15 mouse cellular contexts compared by ENCODE assay signal in the genomic region with DNA sequence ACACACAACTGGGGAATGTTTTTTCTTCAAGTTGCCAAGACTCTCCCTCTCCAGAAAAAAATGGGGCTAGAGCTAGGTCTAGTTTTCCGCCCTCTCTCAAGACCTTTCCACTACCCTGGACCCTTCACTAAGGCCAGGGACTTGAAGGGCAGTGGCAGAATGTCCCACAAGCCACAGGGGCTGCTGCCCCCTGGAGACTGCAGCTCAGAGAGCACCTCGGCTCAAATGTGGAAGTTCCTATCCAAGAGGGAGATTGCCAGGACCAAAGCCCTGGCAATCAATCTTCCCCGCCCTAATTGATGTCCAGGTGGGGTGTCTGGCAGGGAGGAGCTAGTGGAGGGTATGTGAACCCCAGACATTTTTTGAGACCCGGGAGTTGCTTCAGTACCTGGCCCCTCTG. TPM values are rescaled to one million over a fixed set of nuclear protein-coding genes. Genes with fewer than 3 reads are reported as not detected.
DNase-seq lines count a peak whose midpoint lies in the region; ATAC-seq and TF ChIP-seq lines count a peak whose summit lies in the region.
"Had no signal": no experiment of that assay in that cellular context is flagged by ENCODE, and none has a peak within 500 bp of the region (broad histone marks: within the 10 kb centered on the region; RNA-seq: fewer than 3 reads in every experiment).

No protein-coding gene starts in this region.

- H3K4me2 ChIP-seq in embryonic facial prominence, embryonic 11.5 days (ENCODE audit: low read depth, low read length): no peak overlapping the region
- H3K4me2 ChIP-seq in midbrain, embryonic 13.5 days (replicated peaks): peak overlapping the region; percentile 82

- no peaks in the 10 kb centered on the region for H3K36me3 ChIP-seq in heart, embryonic 10.5 days
- H3K36me3 ChIP-seq in ES-Bruce4 (ENCODE audit: control insufficient read depth, insufficient read depth, low read length, poor library complexity, severe bottlenecking): no peaks in the 10 kb centered on the region
- H3K36me3 ChIP-seq in embryonic facial prominence, embryonic 11.5 days (replicated peaks; ENCODE audit: control insufficient read depth, insufficient read depth, low read depth, low read length): no peaks in the 10 kb centered on the region
- no peaks in the 10 kb centered on the region for H3K36me3 ChIP-seq in midbrain, embryonic 13.5 days

- H3K9me3 ChIP-seq in heart, embryonic 10.5 days: no peaks in the 10 kb centered on the region
- no peaks in the 10 kb centered on the region for H3K9me3 ChIP-seq in ES-Bruce4 (replicated peaks; ENCODE audit: control insufficient read depth, insufficient read depth, low read length, poor library complexity, severe bottlenecking)
- no peaks in the 10 kb centered on the region for H3K9me3 ChIP-seq in embryonic facial prominence, embryonic 11.5 days (replicated peaks; ENCODE audit: control insufficient read depth, low read length)
- no peaks in the 10 kb centered on the region for H3K9me3 ChIP-seq in midbrain, embryonic 13.5 days

- H3K4me1 ChIP-seq in heart, embryonic 10.5 days: peaks cover 48% of the 10 kb centered on the region
- H3K4me1 ChIP-seq in ES-Bruce4 (ENCODE audit: control insufficient read depth, insufficient read depth, low read length): peaks cover 10% of the 10 kb centered on the region
- peaks cover 14% of the 10 kb centered on the region for H3K4me1 ChIP-seq in embryonic facial prominence, embryonic 11.5 days (ENCODE audit: control insufficient read depth, insufficient read depth, low read length)
- peaks cover 76% of the 10 kb centered on the region for H3K4me1 ChIP-seq in midbrain, embryonic 13.5 days (replicated peaks)

- H3K27me3 ChIP-seq in heart, embryonic 10.5 days (ENCODE audit: insufficient read depth, poor library complexity, severe bottlenecking): peaks cover 98% of the 10 kb centered on the region
- peaks cover 4% of the 10 kb centered on the region; the same call in 1 of the 2 replicates for H3K27me3 ChIP-seq in ES-Bruce4 (ENCODE audit: control insufficient read depth, insufficient read depth, low read length, poor library complexity, severe bottlenecking)
- H3K27me3 ChIP-seq in embryonic facial prominence, embryonic 11.5 days (ENCODE audit: control insufficient read depth, insufficient read depth, low read length): peaks cover 75% of the 10 kb centered on the region
- H3K27me3 ChIP-seq in midbrain, embryonic 13.5 days: peaks cover 53% of the 10 kb centered on the region

- peak overlapping the region; percentile 61 for H3K4me3 ChIP-seq in heart, embryonic 10.5 days
- H3K4me3 ChIP-seq in ES-Bruce4 (ENCODE audit: low read depth, low read length): no peak overlapping the region
- no peak overlapping the region for H3K4me3 ChIP-seq in embryonic facial prominence, embryonic 11.5 days (ENCODE audit: low read depth, low read length)
- H3K4me3 ChIP-seq in midbrain, embryonic 13.5 days (replicated peaks): no peak overlapping the region

- peak; percentile 47 for TF ChIP-seq CTCF in ES-Bruce4 (IDR thresholded peaks at IDR 0.05; ENCODE audit: low read depth, low read length)

- TF ChIP-seq EP300 in ES-Bruce4 (IDR thresholded peaks at IDR 0.05; ENCODE audit: insufficient read depth, low read depth, low read length): no peak

- no peak for TF ChIP-seq POLR2A in ES-Bruce4 (IDR thresholded peaks at IDR 0.05; ENCODE audit: insufficient read depth, low read length)

- no peak overlapping the region for H3K27ac ChIP-seq in heart, embryonic 10.5 days
- H3K27ac ChIP-seq in ES-Bruce4 (ENCODE audit: insufficient read depth, low read length): no peak overlapping the region
- H3K27ac ChIP-seq in embryonic facial prominence, embryonic 11.5 days (replicated peaks; ENCODE audit: low read depth, low read length): no peak overlapping the region
- H3K27ac ChIP-seq in midbrain, embryonic 13.5 days: no peak overlapping the region

- no peak for ATAC-seq in embryonic facial prominence, embryonic 11.5 days (replicated peaks; ENCODE audit: insufficient number of reproducible peaks, low FRiP score, low TSS enrichment, low read depth)
- ATAC-seq in midbrain, embryonic 13.5 days: no peak

- DNase-seq in heart, embryonic 10.5 days (ENCODE audit: low spot score): no peak
- DNase-seq in heart, adult 18-20 months: no peak
- DNase-seq in embryonic facial prominence, embryonic 11.5 days (ENCODE audit: low spot score): peak; percentile 9
- no peak for DNase-seq in gastrocnemius, postnatal 10 days
- no peak for DNase-seq in embryo, embryonic 10 days (ENCODE audit: low spot score)
- no peak for DNase-seq in urinary bladder, postnatal 4 days (ENCODE audit: low spot score in 2 of 2)
- DNase-seq: heart, postnatal 10 days; kidney, postnatal 36 days; thymus, postnatal 25 days had no signal

- WGBS in heart, embryonic 10.5 days: 14% methylated on average over 4 of the region's 4 CpGs
- WGBS in embryonic facial prominence, embryonic 11.5 days: 23% methylated on average over 4 of the region's 4 CpGs
- WGBS in midbrain, embryonic 13.5 days: 46% methylated on average over 4 of the region's 4 CpGs

- H3K9ac ChIP-seq in ES-Bruce4 (ENCODE audit: low read depth, poor library complexity, severe bottlenecking): no peak overlapping the region
- H3K9ac ChIP-seq in embryonic facial prominence, embryonic 11.5 days (replicated peaks; ENCODE audit: low read length): no peak overlapping the region
- 0 out of 2 replicates have a peak overlapping the region, but pooled peaks have one; percentile 67 for H3K9ac ChIP-seq in midbrain, embryonic 13.5 days (replicated peaks)

RNA-seq across cellular contexts. Expression of gene Btbd17, which starts 4.9 kb away (rescaled TPM):
- 0.21 and 0.34 TPM in 2 replicates for polyA plus RNA-seq in heart, embryonic 10.5 days (2016; fragmentation: Nextera tagmentation; extraction: Ambion mirVana)
- not detected for total RNA-seq in heart, adult 18-20 months (2021)
- 0.93 TPM in 1 of 2 replicates, not detected in the other for polyA plus RNA-seq in ES-Bruce4 (2011; ENCODE audit: insufficient read depth, insufficient read length, low read depth, missing spikeins)
- polyA plus RNA-seq in embryonic facial prominence, embryonic 11.5 days (2014; fragmentation: Nextera tagmentation; extraction: Ambion mirVana): 9.5 and 9.8 TPM in 2 replicates
- 30.1 and 33.6 TPM in 2 replicates for polyA plus RNA-seq in midbrain, embryonic 13.5 days (2015; fragmentation: Nextera tagmentation; extraction: Ambion mirVana)
- total RNA-seq in gastrocnemius, postnatal 10 days (2021): 1 to 10 TPM; 2.2 to 2.5 TPM
- total RNA-seq: neutrophil, adult 5-6 weeks had no signal

RNA-seq across cellular contexts. Expression of gene Gpr142, which starts 7.9 kb away (rescaled TPM):
- polyA plus RNA-seq in heart, embryonic 10.5 days (2016; fragmentation: Nextera tagmentation; extraction: Ambion mirVana): not detected in 2 replicates
- total RNA-seq in heart, adult 18-20 months (2021): not detected
- polyA plus RNA-seq in ES-Bruce4 (2011; ENCODE audit: insufficient read depth, insufficient read length, low read depth, missing spikeins): not detected in 2 replicates
- polyA plus RNA-seq in embryonic facial prominence, embryonic 11.5 days (2014; fragmentation: Nextera tagmentation; extraction: Ambion mirVana): not detected in 2 replicates
- polyA plus RNA-seq in midbrain, embryonic 13.5 days (2015; fragmentation: Nextera tagmentation; extraction: Ambion mirVana): not detected in 2 replicates
- not detected for total RNA-seq in gastrocnemius, postnatal 10 days (2021)
- total RNA-seq: heart, postnatal 10 days; left cerebral cortex, postnatal 25 days; neutrophil, adult 5-6 weeks had no signal
- polyA plus RNA-seq: cortical plate, adult 2 months; lung, embryonic 16.5 days had no signal

RNA-seq across cellular contexts. Expression of gene Kif19a, which starts 25.7 kb away (rescaled TPM):
- polyA plus RNA-seq in heart, embryonic 10.5 days (2016; fragmentation: Nextera tagmentation; extraction: Ambion mirVana): 0.14 TPM in 1 of 2 replicates, not detected in the other
- total RNA-seq in heart, adult 18-20 months (2021): 1 to 10 TPM in 1 of 2 experiments, under 1 TPM in 1; 0.42 to 1.3 TPM
- 1.0 and 1.4 TPM in 2 replicates for polyA plus RNA-seq in ES-Bruce4 (2011; ENCODE audit: insufficient read depth, insufficient read length, low read depth, missing spikeins)
- 0.81 and 2.1 TPM in 2 replicates for polyA plus RNA-seq in embryonic facial prominence, embryonic 11.5 days (2014; fragmentation: Nextera tagmentation; extraction: Ambion mirVana)
- 0.35 and 1.2 TPM in 2 replicates for polyA plus RNA-seq in midbrain, embryonic 13.5 days (2015; fragmentation: Nextera tagmentation; extraction: Ambion mirVana)
- 1 to 10 TPM; 3.2 to 4.2 TPM for total RNA-seq in gastrocnemius, postnatal 10 days (2021)
